In genomic region chr16:17949421-17949877, GRCm38 (mm10) we compare ENCODE assay signal across 15 mouse cellular contexts. TPM values are rescaled to one million over a fixed set of nuclear protein-coding genes. Genes with fewer than 3 reads are reported as not detected.
DNase-seq lines count a peak whose midpoint lies in the region; ATAC-seq and TF ChIP-seq lines count a peak whose summit lies in the region.
"Had no signal": no experiment of that assay in that cellular context is flagged by ENCODE, and none has a peak within 500 bp of the region (broad histone marks: within the 10 kb centered on the region; RNA-seq: fewer than 3 reads in every experiment).

No protein-coding gene starts in this region.

- ATAC-seq in neural tube, embryonic 12.5 days (ENCODE audit: low FRiP score, low read depth) = peak; percentile 61; the same call in 1 of the 2 replicates
- ATAC-seq in midbrain, postnatal 0 days (ENCODE audit: low FRiP score) = peak; percentile 56; the same call in 1 of the 2 replicates
- ATAC-seq in megakaryocyte progenitor cell, adult 5-6 weeks (replicated peaks; ENCODE audit: poor library complexity) = no peak

- H3K4me1 ChIP-seq in neural tube, embryonic 12.5 days = peaks cover 3% of the 10 kb centered on the region; the same call in 1 of the 2 replicates
- H3K4me1 ChIP-seq in hindbrain, embryonic 10.5 days (replicated peaks) = peaks cover 17% of the 10 kb centered on the region
- 0 out of 2 replicates have a peak, but pooled peaks cover 3% of the 10 kb centered on the region for H3K4me1 ChIP-seq in midbrain, postnatal 0 days (ENCODE audit: insufficient read depth, low read length)

- H3K27ac ChIP-seq in neural tube, embryonic 12.5 days = no peak overlapping the region; the same call in 1 of the 2 replicates
- H3K27ac ChIP-seq in hindbrain, embryonic 10.5 days = peak overlapping the region; percentile 79
- H3K27ac ChIP-seq in midbrain, postnatal 0 days (ENCODE audit: low read depth, low read length) = no peak overlapping the region

- no peak overlapping the region for H3K4me3 ChIP-seq in neural tube, embryonic 12.5 days
- no peak overlapping the region for H3K4me3 ChIP-seq in hindbrain, embryonic 10.5 days
- no peak overlapping the region for H3K4me3 ChIP-seq in midbrain, postnatal 0 days (ENCODE audit: low read depth, low read length)

- H3K27me3 ChIP-seq in neural tube, embryonic 12.5 days (replicated peaks) = no peaks in the 10 kb centered on the region
- 0 out of 2 replicates have a peak, but pooled peaks cover 3% of the 10 kb centered on the region for H3K27me3 ChIP-seq in hindbrain, embryonic 10.5 days (ENCODE audit: insufficient read depth, poor library complexity, severe bottlenecking)
- H3K27me3 ChIP-seq in midbrain, postnatal 0 days (ENCODE audit: insufficient read depth, low read length) = no peaks in the 10 kb centered on the region

- 28% methylated on average over 2 of the region's 2 CpGs for WGBS in neural tube, embryonic 12.5 days
- WGBS in hindbrain, embryonic 10.5 days = 28% methylated on average over 2 of the region's 2 CpGs
- WGBS in midbrain, postnatal 0 days = 7% methylated on average over 2 of the region's 2 CpGs

- no peak for DNase-seq in neural tube, embryonic 10.5 days (ENCODE audit: extremely low spot score, low spot score)
- DNase-seq in embryo, embryonic 9.5 days (ENCODE audit: extremely low spot score) = peak; percentile 38
- peak; percentile 65 for DNase-seq in hindbrain, embryonic 10.5 days (ENCODE audit: low spot score)
- no peak for DNase-seq in midbrain, postnatal 0 days (ENCODE audit: low spot score)
- DNase-seq in lung, postnatal 36 days = no peak
- no peak for DNase-seq in adrenal gland, adult 18-20 months (ENCODE audit: low spot score in 2 of 2)
- DNase-seq: adrenal gland, adult 8-10 months; kidney, adult 9 months; lung, postnatal 10 days had no signal

- no peak for TF ChIP-seq CTCF in midbrain, postnatal 0 days (IDR thresholded peaks at IDR 0.05)

- H3K36me3 ChIP-seq in neural tube, embryonic 12.5 days = no peaks in the 10 kb centered on the region
- H3K36me3 ChIP-seq in hindbrain, embryonic 10.5 days = no peaks in the 10 kb centered on the region
- no peaks in the 10 kb centered on the region for H3K36me3 ChIP-seq in midbrain, postnatal 0 days (ENCODE audit: insufficient read depth, low read length)

- H3K9me3 ChIP-seq in neural tube, embryonic 12.5 days = no peaks in the 10 kb centered on the region
- H3K9me3 ChIP-seq in hindbrain, embryonic 10.5 days = no peaks in the 10 kb centered on the region
- H3K9me3 ChIP-seq in midbrain, postnatal 0 days (ENCODE audit: low read length) = no peaks in the 10 kb centered on the region

- H3K4me2 ChIP-seq in neural tube, embryonic 12.5 days (replicated peaks) = no peak overlapping the region
- H3K4me2 ChIP-seq in midbrain, postnatal 0 days (ENCODE audit: low read depth, low read length, poor library complexity, severe bottlenecking) = no peak overlapping the region

- H3K9ac ChIP-seq in neural tube, embryonic 12.5 days = no peak overlapping the region
- H3K9ac ChIP-seq in midbrain, postnatal 0 days (replicated peaks; ENCODE audit: low read length, poor library complexity, severe bottlenecking) = no peak overlapping the region

RNA-seq across cellular contexts. Expression of gene Slc25a1, which starts 21.4 kb away (rescaled TPM):
- polyA plus RNA-seq in neural tube, embryonic 12.5 days (2016; fragmentation: Nextera tagmentation; extraction: Ambion mirVana) = 156 and 162 TPM in 2 replicates
- polyA plus RNA-seq in hindbrain, embryonic 10.5 days (2016; fragmentation: Nextera tagmentation; extraction: Ambion mirVana) = 115 and 149 TPM in 2 replicates
- 178 and 184 TPM in 2 replicates for total RNA-seq in midbrain, postnatal 0 days (2014; rRNA removed)
- 146 and 155 TPM in 2 replicates for polyA plus RNA-seq in midbrain, postnatal 0 days (2015; fragmentation: Nextera tagmentation; extraction: Ambion mirVana)
- 23.0 and 27.2 TPM in 2 replicates for total RNA-seq in megakaryocyte progenitor cell, adult 5-6 weeks (2015)
- total RNA-seq in megakaryocyte progenitor cell, adult 5-6 weeks (2017) = 35.4 and 50.6 TPM in 2 replicates
- total RNA-seq in adrenal gland, adult 18-20 months (2021) = 100 to 1,000 TPM; 368 to 895 TPM

RNA-seq across cellular contexts. Expression of gene Vpreb2, which starts 30.8 kb away (rescaled TPM):
- polyA plus RNA-seq in neural tube, embryonic 12.5 days (2016; fragmentation: Nextera tagmentation; extraction: Ambion mirVana) = not detected in 2 replicates
- not detected in 2 replicates for polyA plus RNA-seq in hindbrain, embryonic 10.5 days (2016; fragmentation: Nextera tagmentation; extraction: Ambion mirVana)
- total RNA-seq in midbrain, postnatal 0 days (2014; rRNA removed) = not detected in 2 replicates
- not detected in 2 replicates for polyA plus RNA-seq in midbrain, postnatal 0 days (2015; fragmentation: Nextera tagmentation; extraction: Ambion mirVana)
- not detected in 2 replicates for total RNA-seq in megakaryocyte progenitor cell, adult 5-6 weeks (2015)
- not detected in 2 replicates for total RNA-seq in megakaryocyte progenitor cell, adult 5-6 weeks (2017)
- under 1 TPM in 1 of 2 experiments, not detected in 1; 0.42 TPM for total RNA-seq in adrenal gland, adult 18-20 months (2021)
- total RNA-seq: CH12.LX; common myeloid progenitor, adult 5-6 weeks; heart, adult 8-10 months had no signal
- polyA plus RNA-seq: limb, embryonic 11.5 days had no signal

RNA-seq across cellular contexts. Expression of gene Gsc2, which starts 34.6 kb away (rescaled TPM):
- not detected in 2 replicates for polyA plus RNA-seq in neural tube, embryonic 12.5 days (2016; fragmentation: Nextera tagmentation; extraction: Ambion mirVana)
- 0.17 TPM in 1 of 2 replicates, not detected in the other for polyA plus RNA-seq in hindbrain, embryonic 10.5 days (2016; fragmentation: Nextera tagmentation; extraction: Ambion mirVana)
- 0.61 TPM in 1 of 2 replicates, not detected in the other for total RNA-seq in midbrain, postnatal 0 days (2014; rRNA removed)
- polyA plus RNA-seq in midbrain, postnatal 0 days (2015; fragmentation: Nextera tagmentation; extraction: Ambion mirVana) = 0.31 and 0.52 TPM in 2 replicates
- total RNA-seq in megakaryocyte progenitor cell, adult 5-6 weeks (2015) = not detected in 2 replicates
- not detected in 2 replicates for total RNA-seq in megakaryocyte progenitor cell, adult 5-6 weeks (2017)
- total RNA-seq in adrenal gland, adult 18-20 months (2021) = not detected
- total RNA-seq: adrenal gland, adult 8-10 months; CH12.LX; common myeloid progenitor, adult 5-6 weeks; heart, adult 8-10 months had no signal
- polyA plus RNA-seq: limb, embryonic 11.5 days had no signal

RNA-seq across cellular contexts. Expression of gene Ess2, which starts 38.3 kb away (rescaled TPM):
- 52.1 and 54.6 TPM in 2 replicates for polyA plus RNA-seq in neural tube, embryonic 12.5 days (2016; fragmentation: Nextera tagmentation; extraction: Ambion mirVana)
- polyA plus RNA-seq in hindbrain, embryonic 10.5 days (2016; fragmentation: Nextera tagmentation; extraction: Ambion mirVana) = 54.5 and 57.4 TPM in 2 replicates
- total RNA-seq in midbrain, postnatal 0 days (2014; rRNA removed) = 40.4 and 52.2 TPM in 2 replicates
- 41.3 and 43.4 TPM in 2 replicates for polyA plus RNA-seq in midbrain, postnatal 0 days (2015; fragmentation: Nextera tagmentation; extraction: Ambion mirVana)
- total RNA-seq in megakaryocyte progenitor cell, adult 5-6 weeks (2015) = 8.4 and 12.0 TPM in 2 replicates
- 22.5 and 23.8 TPM in 2 replicates for total RNA-seq in megakaryocyte progenitor cell, adult 5-6 weeks (2017)
- 10 to 100 TPM; 13.6 to 15.0 TPM for total RNA-seq in adrenal gland, adult 18-20 months (2021)

RNA-seq across cellular contexts. Expression of gene Tssk2, which starts 51.0 kb away (rescaled TPM):
- polyA plus RNA-seq in neural tube, embryonic 12.5 days (2016; fragmentation: Nextera tagmentation; extraction: Ambion mirVana) = not detected in 2 replicates
- polyA plus RNA-seq in hindbrain, embryonic 10.5 days (2016; fragmentation: Nextera tagmentation; extraction: Ambion mirVana) = not detected in 2 replicates
- total RNA-seq in midbrain, postnatal 0 days (2014; rRNA removed) = not detected in 2 replicates
- not detected in 2 replicates for polyA plus RNA-seq in midbrain, postnatal 0 days (2015; fragmentation: Nextera tagmentation; extraction: Ambion mirVana)
- total RNA-seq in megakaryocyte progenitor cell, adult 5-6 weeks (2015) = not detected in 2 replicates
- not detected in 2 replicates for total RNA-seq in megakaryocyte progenitor cell, adult 5-6 weeks (2017)
- total RNA-seq in adrenal gland, adult 18-20 months (2021) = not detected
- total RNA-seq: adrenal gland, adult 8-10 months; CH12.LX; common myeloid progenitor, adult 5-6 weeks had no signal
- polyA plus RNA-seq: limb, embryonic 11.5 days had no signal

Comparison
In these comparisons a context has a peak if more than half of its experiments do, and no peak if none do; other contexts are left out.
1. DNase-seq: peak in embryo, embryonic 9.5 days (single experiment) and hindbrain, embryonic 10.5 days (single experiment); none in neural tube, embryonic 10.5 days (single experiment), midbrain, postnatal 0 days (single experiment), lung, postnatal 36 days (single experiment) and adrenal gland, adult 18-20 months (0 of 2).